Mouse (Mus musculus) neural tube, embryonic 13.5 days (tissue): ENCODE measurements at regions not wholly inside any gene's neighbourhood (a gene's known extent, or its start where the extent isn't known, plus 50 kb on each side); places are given as distances from the start of the nearest gene placed in this dataset.

Source experiments
- ATAC-seq: fragments of 200-750 bp; cut with Nextera tagmentation; 2 replicates; pipeline ENCODE4 v1.8.0; 2017; ENCODE audit warnings: low read depth, mild to moderate bottlenecking, moderate TSS enrichment, moderate library complexity
- H3K27ac ChIP-seq: fragments of 300-500 bp; sonication (generic); replicated peaks from 2 replicates; pipeline ENCODE4 v1.5.1; 2015; ENCODE audit warnings: moderate library complexity, mild to moderate bottlenecking, inconsistent platforms
- H3K27me3 ChIP-seq: fragments of 300-500 bp; sonication (generic); 2 replicates; pipeline ENCODE4 v1.6.1; 2015; ENCODE audit warnings: mild to moderate bottlenecking, inconsistent platforms
- H3K36me3 ChIP-seq: fragments of 300-500 bp; sonication (generic); 2 replicates; pipeline ENCODE4 v1.6.1; 2015; ENCODE audit warnings: mild to moderate bottlenecking, inconsistent platforms
- H3K4me1 ChIP-seq: fragments of 300-500 bp; sonication (generic); replicated peaks from 2 replicates; pipeline ENCODE4 v1.6.1; 2015; ENCODE audit warnings: inconsistent platforms
- H3K4me2 ChIP-seq: fragments of 300-500 bp; sonication (generic); 2 replicates; pipeline ENCODE4 v1.6.1; 2015; ENCODE audit warnings: inconsistent platforms, mild to moderate bottlenecking, moderate library complexity
- H3K4me3 ChIP-seq: fragments of 300-500 bp; sonication (generic); 2 replicates; pipeline ENCODE4 v1.5.1; 2015; ENCODE audit warnings: mild to moderate bottlenecking, inconsistent platforms
- H3K9ac ChIP-seq: fragments of 300-500 bp; sonication (generic); 2 replicates; pipeline ENCODE4 v1.6.1; 2015; ENCODE audit warnings: moderate library complexity, mild to moderate bottlenecking, inconsistent platforms
- H3K9me3 ChIP-seq: fragments of 300-500 bp; sonication (generic); 2 replicates; pipeline ENCODE4 v1.6.1; 2016; ENCODE audit warnings: inconsistent platforms
- WGBS: fragments of 180-500 bp; shearing (Covaris S2); methylation state at CpG from one replicate; pipeline ENCODE4 v1.1.7; 2015; 5-methylcytosine and 5-hydroxymethylcytosine counted together

DNA sequence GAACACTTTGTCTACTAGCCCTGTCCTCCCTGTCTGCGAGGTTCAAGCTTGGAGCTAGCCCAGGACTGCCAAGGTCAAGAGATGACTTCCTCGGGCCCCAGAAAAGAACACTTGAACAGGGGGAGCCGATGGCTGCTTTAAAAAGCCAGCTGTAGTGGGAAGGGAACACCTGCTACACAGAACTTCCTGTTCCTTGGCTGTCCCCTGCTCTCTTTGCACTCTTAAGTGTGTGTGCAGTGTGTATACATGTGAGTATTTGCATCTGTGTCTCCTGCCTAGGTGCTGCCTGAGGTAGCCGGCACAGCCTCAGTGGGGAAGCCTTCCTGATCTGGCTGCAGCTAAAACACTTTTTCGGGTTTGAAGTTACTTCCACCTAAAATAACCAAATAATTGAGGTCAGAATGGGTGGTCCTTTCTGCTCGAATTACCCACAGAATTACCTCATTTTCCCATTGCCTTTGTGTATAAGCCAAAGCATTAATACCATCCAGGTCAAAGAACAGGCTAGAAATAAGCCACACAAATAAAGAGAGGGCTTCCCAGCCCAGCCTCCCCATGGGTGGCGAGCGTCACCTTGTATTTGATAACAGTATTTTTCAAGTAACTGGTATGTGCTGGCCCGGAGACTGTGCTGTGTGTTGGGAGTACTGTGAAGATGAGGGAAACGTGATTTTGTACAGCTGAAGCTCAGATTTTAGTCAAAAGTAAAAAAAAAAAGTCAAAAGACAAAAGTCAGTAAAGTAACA, 84.2 kb upstream of the Lclat1 start:
- Histone ChIP-seq H3K27me3 (no peaks in the 10 kb centered on the region), H3K4me1 (no peaks in the 10 kb centered on the region), H3K36me3 (no peaks in the 10 kb centered on the region), H3K27ac (no peak overlapping the region), H3K4me2 (no peak overlapping the region), H3K4me3 (no peak overlapping the region), H3K9me3 (no peaks in the 10 kb centered on the region), H3K9ac (no peak overlapping the region)
- 75% methylated on average over 10 of the region's 10 CpGs for WGBS
- no peak for ATAC-seq

DNA sequence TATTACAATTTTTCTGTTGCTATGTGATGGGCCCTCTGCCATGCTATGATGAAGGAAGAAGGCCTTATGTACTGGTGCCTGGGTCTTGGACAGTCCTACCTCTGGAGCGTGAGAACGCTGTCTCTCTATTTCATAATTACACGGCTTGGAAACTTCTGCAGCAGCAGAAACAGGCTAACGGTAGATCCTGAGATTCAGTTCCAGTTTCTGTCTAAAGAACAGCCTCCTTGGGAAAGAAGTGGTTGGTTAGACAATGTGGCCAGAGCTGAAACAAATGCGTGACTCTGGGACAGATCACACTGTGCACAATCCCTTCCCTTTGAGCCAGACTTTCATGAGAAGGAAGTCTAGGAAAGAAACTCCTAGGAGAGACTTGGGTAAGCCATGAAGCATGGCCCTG, 80.7 kb upstream of the Lclat1 start:
- Histone ChIP-seq H3K36me3 (no peaks in the 10 kb centered on the region), H3K27ac (no peak overlapping the region), H3K27me3 (no peaks in the 10 kb centered on the region), H3K4me1 (no peaks in the 10 kb centered on the region), H3K9me3 (no peaks in the 10 kb centered on the region), H3K4me3 (no peak overlapping the region), H3K4me2 (no peak overlapping the region), H3K9ac (no peak overlapping the region)
- 94% methylated on average over 5 of the region's 5 CpGs for WGBS
- ATAC-seq, result no peak

DNA sequence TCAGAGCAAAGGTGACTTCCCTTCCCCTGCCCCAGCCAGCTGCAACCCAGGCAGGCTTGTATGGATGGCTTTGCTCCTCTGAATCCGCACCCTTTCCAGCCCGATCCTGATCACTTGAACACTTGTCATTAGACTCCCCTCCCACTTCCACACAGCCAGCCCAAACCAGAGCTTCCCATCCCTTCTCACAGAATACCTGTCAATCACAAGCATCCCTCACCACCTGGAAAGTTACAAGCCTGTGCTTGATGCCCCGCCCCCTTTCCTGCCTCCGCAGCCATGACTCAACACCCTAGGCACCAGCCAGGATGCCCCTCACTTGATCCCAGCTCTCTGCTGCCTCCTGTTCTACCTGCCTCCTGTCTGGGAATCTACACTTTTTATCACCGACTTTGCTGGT, 76.0 kb upstream of the Lclat1 start:
- Histone ChIP-seq H3K9me3 (no peaks in the 10 kb centered on the region), H3K27ac (no peak overlapping the region), H3K4me3 (no peak overlapping the region), H3K27me3 (no peaks in the 10 kb centered on the region), H3K9ac (no peak overlapping the region), H3K4me2 (no peak overlapping the region), H3K36me3 (no peaks in the 10 kb centered on the region), H3K4me1 (0 out of 2 replicates have a peak, but pooled peaks cover 2% of the 10 kb centered on the region)
- ATAC-seq, result no peak
- WGBS, result 69% methylated on average over 5 of the region's 5 CpGs

DNA sequence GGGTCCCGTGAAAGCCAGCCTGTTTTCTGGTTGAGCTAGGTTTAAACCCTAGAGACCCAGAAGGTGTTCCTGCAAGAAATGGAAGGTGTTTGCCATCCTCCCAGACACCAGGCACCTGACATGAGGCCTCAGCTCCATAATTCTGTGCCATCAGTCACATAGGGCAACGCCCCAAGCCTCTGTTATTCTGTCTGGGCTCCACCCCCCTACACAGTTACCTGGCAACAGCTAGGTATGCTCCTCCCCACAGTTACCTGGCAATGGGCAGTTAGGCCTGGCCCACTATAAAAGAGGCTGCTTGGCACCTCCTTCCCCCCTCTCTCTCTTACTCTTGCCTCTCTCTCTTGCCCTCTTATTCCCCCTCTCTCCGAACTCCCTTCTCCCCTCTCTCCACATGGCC, 75.5 kb upstream of the Lclat1 start:
- H3K4me1 ChIP-seq, result 0 out of 2 replicates have a peak, but pooled peaks cover 2% of the 10 kb centered on the region
- WGBS, result 72% methylated on average over 3 of the region's 3 CpGs
- H3K4me2 ChIP-seq, result no peak overlapping the region
- no peaks in the 10 kb centered on the region for H3K9me3 ChIP-seq
- no peak for ATAC-seq
- H3K4me3 ChIP-seq, result no peak overlapping the region
- H3K27ac ChIP-seq, result no peak overlapping the region
- H3K27me3 ChIP-seq, result no peaks in the 10 kb centered on the region
- H3K36me3 ChIP-seq, result no peaks in the 10 kb centered on the region
- no peak overlapping the region for H3K9ac ChIP-seq

DNA sequence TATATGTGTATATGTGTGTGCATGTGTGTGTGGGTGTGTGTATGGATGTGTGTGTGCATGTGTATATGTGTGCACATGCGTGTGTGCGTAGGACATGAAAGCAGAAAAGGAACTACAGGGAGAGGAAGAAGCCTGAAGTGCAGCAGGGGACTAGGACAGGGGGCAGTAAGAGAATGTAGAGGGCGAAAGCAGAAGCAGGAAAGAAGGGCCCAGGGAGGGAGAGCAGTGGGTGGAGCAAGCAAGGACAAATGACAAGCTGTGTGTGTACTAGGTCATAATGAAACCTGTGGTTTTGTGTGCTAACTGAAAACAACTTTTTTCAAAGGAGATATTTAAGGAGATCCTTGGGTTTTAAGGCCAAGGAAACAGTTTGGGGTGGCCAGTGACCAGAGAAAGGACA, 73.4 kb upstream of the Lclat1 start:
- Histone ChIP-seq H3K27me3 (no peaks in the 10 kb centered on the region), H3K4me3 (no peak overlapping the region), H3K4me1 (0 out of 2 replicates have a peak, but pooled peaks cover 2% of the 10 kb centered on the region), H3K36me3 (no peaks in the 10 kb centered on the region), H3K27ac (no peak overlapping the region), H3K4me2 (no peak overlapping the region), H3K9ac (no peak overlapping the region), H3K9me3 (no peaks in the 10 kb centered on the region)
- ATAC-seq, result no peak
- WGBS, result 86% methylated on average over 3 of the region's 3 CpGs

DNA sequence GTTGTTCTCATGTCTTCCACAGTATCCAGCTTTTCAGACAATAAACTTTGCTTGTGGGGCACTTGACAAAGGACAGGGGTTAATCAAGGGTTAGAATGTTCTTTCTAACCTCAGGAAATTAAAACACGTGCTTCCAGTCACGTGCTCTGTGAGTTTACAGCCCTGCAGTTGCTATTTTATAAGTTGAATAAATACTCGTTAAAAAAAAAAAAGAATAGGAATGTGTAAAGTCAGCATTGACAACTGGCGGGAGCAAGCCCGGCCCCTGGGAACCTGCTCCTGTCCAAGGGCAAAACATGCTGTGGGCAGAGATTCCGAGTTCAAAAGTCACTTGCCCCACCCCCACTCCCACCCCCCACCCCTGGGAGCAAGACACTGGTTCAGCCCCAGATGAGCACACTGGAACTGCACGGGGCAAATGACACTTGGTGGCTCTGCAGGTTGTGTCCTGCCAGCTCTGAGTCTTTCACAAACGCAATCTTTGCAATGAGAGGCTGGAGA, 72.8 kb upstream of the Lclat1 start:
- H3K9me3 ChIP-seq, result no peaks in the 10 kb centered on the region
- no peaks in the 10 kb centered on the region for H3K36me3 ChIP-seq
- 37% methylated on average over 8 of the region's 8 CpGs for WGBS
- ATAC-seq, result no peak
- no peak overlapping the region for H3K4me3 ChIP-seq
- H3K9ac ChIP-seq, result no peak overlapping the region
- no peak overlapping the region for H3K4me2 ChIP-seq
- 0 out of 2 replicates have a peak, but pooled peaks cover 2% of the 10 kb centered on the region for H3K4me1 ChIP-seq
- H3K27ac ChIP-seq, result no peak overlapping the region
- H3K27me3 ChIP-seq, result no peaks in the 10 kb centered on the region

DNA sequence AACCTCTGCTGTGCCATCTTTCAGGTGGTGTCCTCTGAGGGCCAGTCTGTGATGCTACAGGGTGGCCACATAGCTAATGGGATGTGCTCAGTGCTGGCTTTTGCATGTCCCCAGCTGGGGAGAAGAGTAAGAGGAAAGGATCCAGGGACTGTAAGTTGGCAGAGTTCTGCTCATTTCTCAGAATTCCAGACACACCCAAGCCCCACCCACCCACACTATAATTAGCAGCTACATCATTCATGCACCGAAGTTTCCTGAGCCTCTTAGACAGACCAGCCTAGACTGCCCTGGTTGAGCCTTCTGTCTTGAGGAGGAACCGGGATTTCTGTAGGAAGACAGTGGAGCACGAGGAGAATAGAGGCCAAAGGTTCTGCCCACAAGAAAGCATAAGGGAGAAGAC, 70.9 kb upstream of the Lclat1 start:
- no peaks in the 10 kb centered on the region for H3K27me3 ChIP-seq
- WGBS, result 77% methylated on average over 3 of the region's 3 CpGs
- ATAC-seq, result no peak
- H3K9ac ChIP-seq, result no peak overlapping the region
- H3K4me1 ChIP-seq, result 0 out of 2 replicates have a peak, but pooled peaks cover 2% of the 10 kb centered on the region
- H3K27ac ChIP-seq, result no peak overlapping the region
- H3K9me3 ChIP-seq, result no peaks in the 10 kb centered on the region
- H3K4me2 ChIP-seq, result no peak overlapping the region
- H3K36me3 ChIP-seq, result no peaks in the 10 kb centered on the region
- H3K4me3 ChIP-seq, result no peak overlapping the region

DNA sequence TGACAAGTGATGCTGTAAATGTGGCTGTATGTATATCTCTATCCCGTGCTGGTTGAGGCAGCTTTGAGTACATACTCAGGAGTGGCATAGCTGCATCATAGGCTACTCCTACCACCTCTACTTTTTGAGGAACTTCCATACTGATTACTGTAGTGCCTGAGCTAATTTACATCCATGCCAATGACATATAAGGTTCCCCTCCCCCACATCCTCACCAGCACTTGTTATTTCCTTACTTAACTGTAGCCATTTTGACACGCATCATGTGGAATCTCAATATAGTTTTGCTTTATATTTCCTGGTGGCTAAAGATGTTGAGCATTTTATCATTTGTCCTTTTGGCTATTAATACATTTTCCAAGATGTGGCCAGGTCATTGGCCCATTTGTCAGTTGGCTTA, 69.2 kb upstream of the Lclat1 start:
- Histone ChIP-seq H3K36me3 (no peaks in the 10 kb centered on the region), H3K9me3 (no peaks in the 10 kb centered on the region), H3K9ac (no peak overlapping the region), H3K4me1 (0 out of 2 replicates have a peak, but pooled peaks cover 2% of the 10 kb centered on the region), H3K27ac (no peak overlapping the region), H3K27me3 (no peaks in the 10 kb centered on the region), H3K4me2 (no peak overlapping the region), H3K4me3 (no peak overlapping the region)
- no peak for ATAC-seq
- 89% methylated on average over 2 of the region's 2 CpGs for WGBS

DNA sequence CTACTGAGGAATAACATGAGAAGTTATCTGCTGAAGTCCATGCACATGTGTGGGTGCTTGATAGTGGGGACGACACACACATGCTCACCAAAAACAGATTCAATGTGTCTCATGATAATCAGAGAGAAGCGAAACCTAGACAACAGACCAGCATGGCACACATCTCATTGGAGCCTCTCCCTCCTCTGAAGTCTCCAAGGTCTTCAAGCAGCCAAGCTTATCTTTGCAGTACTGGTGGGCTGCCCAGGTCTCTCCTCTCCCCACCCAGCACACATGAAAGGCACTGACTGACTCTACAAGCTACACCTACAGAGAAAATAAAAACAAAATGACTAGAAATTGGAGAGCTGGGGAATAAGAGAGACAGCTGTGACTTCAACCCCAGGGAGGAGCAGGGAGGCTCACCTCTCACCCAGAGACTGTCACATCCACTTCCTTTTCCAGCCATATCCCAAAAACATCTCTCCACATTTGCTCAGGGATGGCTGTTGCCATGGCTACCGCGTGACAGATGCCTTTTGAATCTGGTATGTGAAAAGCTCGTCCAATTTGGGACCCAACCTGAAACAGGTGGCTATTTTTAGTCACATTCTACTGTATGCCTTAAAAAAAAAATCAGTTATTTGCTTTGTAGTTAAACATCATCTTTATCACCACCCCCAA, 62.7 kb upstream of the Lclat1 start:
- Histone ChIP-seq H3K27ac (no peak overlapping the region), H3K4me2 (no peak overlapping the region), H3K9ac (no peak overlapping the region), H3K27me3 (no peaks in the 10 kb centered on the region), H3K36me3 (no peaks in the 10 kb centered on the region), H3K4me3 (no peak overlapping the region), H3K9me3 (no peaks in the 10 kb centered on the region), H3K4me1 (no peaks in the 10 kb centered on the region)
- 84% methylated on average over 5 of the region's 5 CpGs for WGBS
- ATAC-seq, result no peak

DNA sequence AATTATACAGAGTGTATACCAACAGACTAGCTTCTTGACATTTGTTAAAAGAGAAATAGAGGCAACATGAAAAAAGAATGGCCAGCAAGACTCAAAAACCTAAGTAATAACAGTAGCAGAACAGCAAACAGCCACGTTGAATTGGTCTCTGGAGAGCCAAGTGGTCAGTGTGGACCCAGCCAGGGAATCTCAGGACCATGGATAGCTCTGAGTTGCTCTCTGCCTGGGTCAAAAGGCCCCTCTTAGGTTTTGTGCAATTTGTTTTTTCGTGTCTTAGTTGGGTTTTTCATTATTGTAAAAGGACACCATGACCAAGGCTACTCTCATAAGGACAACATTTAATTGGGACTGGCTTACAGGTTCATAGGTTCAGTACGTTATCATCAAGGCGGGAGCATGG, 60.8 kb upstream of the Lclat1 start:
- no peak overlapping the region for H3K4me2 ChIP-seq
- ATAC-seq, result no peak
- H3K9me3 ChIP-seq, result no peaks in the 10 kb centered on the region
- no peak overlapping the region for H3K4me3 ChIP-seq
- H3K27ac ChIP-seq, result no peak overlapping the region
- 68% methylated on average over 4 of the region's 4 CpGs for WGBS
- H3K9ac ChIP-seq, result no peak overlapping the region
- H3K27me3 ChIP-seq, result no peaks in the 10 kb centered on the region
- H3K4me1 ChIP-seq, result no peaks in the 10 kb centered on the region
- H3K36me3 ChIP-seq, result no peaks in the 10 kb centered on the region

DNA sequence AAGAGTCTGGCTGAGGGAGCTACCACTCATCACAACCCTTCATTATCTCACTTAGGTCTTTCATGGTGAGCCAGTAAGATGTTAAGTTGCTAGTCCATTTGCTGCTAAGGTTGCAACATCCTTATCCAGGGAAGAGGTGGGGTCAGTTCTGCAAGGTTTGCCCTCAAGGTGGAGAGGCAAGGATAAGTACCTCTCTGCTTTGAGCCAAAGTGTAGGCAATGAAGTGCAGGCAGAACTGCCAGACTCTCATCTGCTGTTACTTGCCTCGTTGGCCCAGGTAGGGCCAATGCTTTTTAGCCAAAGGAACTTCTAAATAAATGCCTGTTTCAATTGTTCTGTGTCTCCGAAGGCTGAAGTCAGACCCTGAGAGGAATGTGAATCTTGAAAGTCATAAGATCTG, 59.6 kb upstream of the Lclat1 start:
- Histone ChIP-seq H3K9ac (no peak overlapping the region), H3K27me3 (no peaks in the 10 kb centered on the region), H3K9me3 (no peaks in the 10 kb centered on the region), H3K4me1 (no peaks in the 10 kb centered on the region), H3K36me3 (no peaks in the 10 kb centered on the region), H3K4me3 (no peak overlapping the region), H3K4me2 (no peak overlapping the region), H3K27ac (no peak overlapping the region)
- ATAC-seq, result no peak
- 81% methylated on average over 2 of the region's 2 CpGs for WGBS

DNA sequence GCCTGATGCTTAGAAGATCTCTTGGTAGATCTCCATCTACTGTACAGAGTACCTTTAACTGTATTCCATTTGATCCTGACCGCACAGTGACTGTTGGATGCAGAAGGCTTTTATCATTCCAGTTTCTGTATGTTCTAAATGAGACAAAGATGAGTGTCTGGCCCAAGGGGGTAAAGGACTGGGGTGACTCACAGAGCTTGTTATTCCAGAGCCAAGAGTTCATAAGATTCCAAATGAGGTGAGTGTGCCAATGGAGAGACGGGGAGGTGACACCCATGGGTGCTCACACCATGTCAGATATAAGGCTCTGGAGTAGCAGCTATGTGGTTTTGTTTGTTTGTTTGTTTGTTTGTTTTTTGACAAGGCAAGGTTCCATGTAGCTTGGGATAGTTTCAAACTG, 54.8 kb upstream of the Lclat1 start:
- no peaks in the 10 kb centered on the region for H3K27me3 ChIP-seq
- 87% methylated on average over 2 of the region's 2 CpGs for WGBS
- ATAC-seq, result no peak

More for the DNA sequence above, 54.8 kb upstream of the Lclat1 start:
- Histone ChIP-seq H3K4me3 (no peak overlapping the region), H3K27ac (no peak overlapping the region), H3K4me1 (no peaks in the 10 kb centered on the region), H3K4me2 (no peak overlapping the region), H3K9me3 (no peaks in the 10 kb centered on the region), H3K9ac (no peak overlapping the region), H3K36me3 (no peaks in the 10 kb centered on the region)
